Mouse (Mus musculus) adrenal gland, postnatal 36 days (tissue): ENCODE measurements around the gene Nceh1. TPM values are rescaled to one million over a fixed set of nuclear protein-coding genes. Genes with fewer than 3 reads are reported as not detected.
"Not testable (repeated sequence)": the region's sequence is repeated elsewhere in the genome, so short reads cannot be mapped to it uniquely, and the experiment has no call there.

Experiments used
- DNase-seq, 2 experiments: peaks; one replicate each; pipeline ENCODE4 v3.0.0; 2021; ENCODE audit warnings: mixed read lengths in 1 of 2
- total RNA-seq, 2 experiments: library from RNA; stranded (reverse); gene quantifications; 2 replicates each; pipeline ENCODE4 v1.2.3; 2021

Nceh1 gene
- total RNA-seq, 2 experiments from 2014 or later = 91.9 to 225 TPM

DNA sequence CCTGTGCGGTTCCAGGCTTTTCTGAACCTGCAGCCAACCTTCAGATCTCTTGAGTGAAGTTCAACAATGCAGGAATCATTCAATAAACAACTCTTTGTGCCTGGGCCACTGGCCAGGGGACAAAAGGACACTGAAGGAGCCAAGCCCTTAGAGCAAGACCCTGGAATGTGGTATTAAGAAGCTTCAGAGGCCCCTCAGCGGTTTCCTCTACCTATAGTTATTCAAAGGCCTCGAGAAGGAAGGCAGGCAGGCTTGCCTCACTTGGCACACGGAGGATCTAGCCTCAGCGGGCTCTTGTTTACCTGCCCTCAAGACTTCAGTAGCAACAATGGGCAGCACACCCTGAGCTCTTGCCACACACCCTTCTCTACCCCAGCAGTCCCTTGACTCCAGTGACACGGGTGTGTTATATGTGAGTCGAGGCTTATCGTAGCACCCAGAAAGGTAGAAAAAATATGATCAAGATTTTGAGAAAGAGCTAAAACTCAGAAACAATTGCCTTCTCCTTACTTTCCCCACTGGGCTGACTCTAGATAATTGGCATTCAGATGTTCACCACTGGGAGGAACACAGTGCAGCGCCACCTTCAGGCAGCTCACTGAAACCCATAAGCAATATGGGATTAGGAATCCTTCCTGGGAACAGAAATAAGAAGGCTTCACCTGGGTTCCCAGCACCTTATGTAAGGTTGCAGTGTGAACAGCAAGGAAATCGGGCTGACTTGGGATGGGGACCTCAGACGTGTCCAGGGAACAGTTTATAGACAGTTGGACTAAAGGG, 46.0 kb downstream of the Nceh1 start:
- peak in 1 of 2 experiments; percentile 50 for DNase-seq

DNA sequence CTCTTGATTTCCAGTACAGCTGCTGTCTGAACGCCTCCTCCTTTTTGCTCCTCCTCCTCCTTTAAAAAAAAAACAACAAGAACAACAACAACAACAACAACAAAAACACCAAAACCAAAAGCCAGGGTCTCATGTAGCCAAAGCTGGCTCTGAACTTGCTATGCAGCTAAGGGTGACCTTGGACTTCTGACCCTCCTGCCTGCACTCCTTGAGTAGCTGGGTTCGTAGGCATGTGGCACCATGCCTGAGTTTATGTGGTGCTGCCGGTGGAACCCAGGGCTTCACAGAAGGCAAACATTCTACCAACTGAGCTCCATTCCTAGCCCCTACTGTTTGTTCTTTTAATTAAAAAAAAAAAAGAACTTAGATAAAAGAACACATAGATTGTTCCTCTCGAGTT, 50.6 kb downstream of the Nceh1 start:
- no peak for DNase-seq

DNA sequence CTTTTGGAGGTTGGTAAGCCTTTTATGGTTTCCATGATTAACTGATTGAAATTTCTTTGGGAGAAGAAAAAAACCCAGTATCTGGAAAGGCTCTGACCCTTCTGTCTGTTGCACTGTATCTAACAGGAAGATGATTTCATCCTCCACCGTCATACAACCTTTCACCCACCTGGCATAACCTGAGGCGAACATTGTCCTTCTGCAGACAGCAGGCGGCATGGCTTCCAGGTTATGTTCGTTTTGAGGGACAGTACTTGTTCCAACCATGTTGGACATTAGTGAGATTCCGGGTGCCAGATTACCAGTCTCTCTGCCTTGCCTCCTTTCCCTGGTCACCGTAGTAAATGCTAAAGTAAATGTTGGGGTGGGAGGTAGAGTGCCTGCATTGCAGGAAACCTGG, 51.1 kb downstream of the Nceh1 start:
- peak in 1 of 2 experiments; percentile 35 for DNase-seq

DNA sequence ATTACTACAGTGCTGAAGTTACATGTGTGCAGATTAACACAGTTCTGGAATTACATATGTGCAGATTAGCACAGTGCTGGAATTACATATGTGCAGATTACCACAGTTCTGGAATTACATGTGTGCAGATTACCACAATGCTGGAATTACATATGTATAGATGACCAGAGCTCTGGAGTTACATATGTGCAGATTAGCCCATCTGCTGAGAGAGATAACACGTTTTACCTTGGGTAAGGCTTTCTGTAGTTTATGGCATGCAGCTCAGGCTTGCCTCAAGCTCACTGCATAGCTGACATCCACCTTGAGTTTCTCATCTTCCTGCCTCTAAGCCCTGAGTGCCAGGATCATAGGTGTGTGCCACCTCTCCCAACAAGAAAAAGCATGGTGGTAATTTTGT, 52.2 kb downstream of the Nceh1 start:
- DNase-seq = no peak

DNA sequence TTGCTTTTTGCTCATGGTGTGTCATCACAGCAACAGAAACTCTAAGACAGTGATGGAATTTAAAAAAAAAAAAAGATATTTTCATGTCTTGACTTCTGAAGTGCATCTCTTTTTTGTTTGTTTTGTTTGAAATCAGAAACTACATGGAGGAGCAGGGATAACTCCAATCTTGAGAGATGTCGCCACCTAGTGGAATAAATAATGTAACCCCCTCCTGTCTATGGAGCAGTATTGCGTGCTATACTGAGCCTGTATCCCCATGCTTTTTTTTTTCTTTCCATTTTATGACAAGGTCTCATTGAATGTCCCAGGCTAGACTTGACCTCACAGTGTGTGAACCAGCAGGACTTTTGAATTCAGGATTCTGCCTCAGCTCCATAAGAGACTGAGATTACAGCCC, 54.5 kb downstream of the Nceh1 start:
- DNase-seq = peak in 1 of 2 experiments; percentile 51

DNA sequence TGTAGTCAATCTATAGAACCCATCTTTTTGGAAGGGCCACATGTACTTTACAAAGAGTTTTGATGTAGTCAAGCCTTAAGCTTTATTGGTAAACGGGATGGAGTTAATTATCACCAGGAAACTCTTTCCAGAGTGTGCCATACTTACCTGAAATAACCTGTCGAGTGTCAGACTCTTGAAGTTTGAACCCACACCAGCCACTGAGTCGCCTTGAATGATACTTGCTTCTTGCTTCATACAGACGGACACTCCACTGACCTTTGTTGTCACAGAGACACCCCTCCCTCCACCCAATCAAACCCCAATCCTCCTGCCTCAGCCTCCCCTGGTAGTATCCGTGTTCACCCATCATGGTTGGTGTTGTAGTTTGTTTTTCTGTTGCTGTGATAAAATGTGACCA, 55.8 kb downstream of the Nceh1 start:
- DNase-seq = no peak

DNA sequence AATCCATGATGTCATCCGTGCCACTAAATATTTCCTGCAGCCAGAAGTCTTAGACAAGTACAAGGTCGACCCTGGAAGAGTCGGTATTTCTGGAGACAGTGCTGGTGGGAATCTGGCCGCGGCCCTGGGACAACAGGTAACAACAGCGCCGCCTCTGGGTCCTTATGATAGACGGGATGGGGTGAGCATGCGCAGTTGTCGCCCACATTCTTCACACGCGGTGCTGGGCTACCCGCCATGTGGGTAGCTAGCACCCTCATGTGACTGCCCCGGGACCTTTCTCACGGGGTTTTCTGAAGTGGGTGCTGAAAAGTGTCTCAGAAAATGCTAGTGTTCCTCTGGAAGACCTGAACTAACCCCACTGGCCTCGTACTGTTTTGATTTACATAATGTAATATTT, 56.8 kb downstream of the Nceh1 start:
- DNase-seq = peak; percentile 47 to 68

DNA sequence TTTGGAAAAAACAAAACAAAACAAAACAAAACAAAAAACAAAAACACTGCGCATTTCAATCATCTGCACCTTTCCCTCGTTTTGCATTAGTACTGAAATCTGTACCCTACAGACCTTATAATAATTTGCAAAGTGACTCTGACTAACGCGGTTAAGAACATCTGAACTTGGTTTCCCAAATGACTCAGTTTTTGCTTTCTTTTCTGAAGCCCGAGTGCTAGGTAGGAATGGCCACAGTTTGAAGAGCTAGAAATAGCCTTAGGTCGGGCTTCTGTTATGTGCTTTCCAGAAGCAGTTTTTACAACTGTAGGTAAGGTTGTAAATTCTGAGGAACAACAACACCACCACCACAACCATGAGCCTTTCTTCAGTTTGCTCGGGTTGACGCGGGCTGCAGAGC, 59.1 kb downstream of the Nceh1 start:
- DNase-seq = no peak

DNA sequence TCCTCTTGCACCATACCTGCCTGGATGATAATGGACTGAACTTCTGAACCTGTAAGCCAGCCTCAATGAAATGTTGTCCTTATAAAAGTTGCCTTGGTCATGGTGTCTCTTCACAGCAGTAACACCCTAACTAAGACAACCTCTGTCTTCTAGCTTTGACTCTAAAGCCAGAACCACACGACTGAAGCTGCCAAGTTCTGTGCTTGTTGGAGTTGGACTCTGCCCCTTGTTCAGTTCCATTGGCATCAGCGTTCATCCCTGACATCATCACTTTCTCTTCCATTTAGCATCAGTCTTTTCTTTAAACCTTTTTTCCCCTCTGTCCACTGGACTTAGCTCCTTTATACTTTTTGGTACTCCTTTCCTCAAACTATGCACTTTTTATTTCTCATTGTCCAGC, 63.4 kb downstream of the Nceh1 start:
- DNase-seq = no peak

DNA sequence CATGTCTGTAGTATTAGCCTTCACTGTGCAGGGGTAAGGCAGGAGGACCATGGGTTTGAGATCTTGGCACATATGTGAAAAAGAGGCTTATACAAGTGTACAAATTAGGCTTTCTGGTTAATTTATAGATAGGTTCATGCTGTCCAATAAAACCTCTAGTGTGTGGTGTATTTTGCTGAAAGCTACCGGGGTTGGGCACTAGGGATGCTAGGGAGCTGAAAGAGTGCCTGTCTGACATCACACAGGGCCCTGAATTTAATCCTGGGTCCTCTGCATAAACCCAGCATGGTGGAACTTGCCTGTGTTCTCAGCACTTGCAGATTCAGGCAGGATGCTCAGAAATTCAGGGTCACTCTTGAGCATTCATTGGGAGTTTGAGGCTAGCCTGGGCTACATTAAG, 65.0 kb downstream of the Nceh1 start:
- DNase-seq = no peak

DNA sequence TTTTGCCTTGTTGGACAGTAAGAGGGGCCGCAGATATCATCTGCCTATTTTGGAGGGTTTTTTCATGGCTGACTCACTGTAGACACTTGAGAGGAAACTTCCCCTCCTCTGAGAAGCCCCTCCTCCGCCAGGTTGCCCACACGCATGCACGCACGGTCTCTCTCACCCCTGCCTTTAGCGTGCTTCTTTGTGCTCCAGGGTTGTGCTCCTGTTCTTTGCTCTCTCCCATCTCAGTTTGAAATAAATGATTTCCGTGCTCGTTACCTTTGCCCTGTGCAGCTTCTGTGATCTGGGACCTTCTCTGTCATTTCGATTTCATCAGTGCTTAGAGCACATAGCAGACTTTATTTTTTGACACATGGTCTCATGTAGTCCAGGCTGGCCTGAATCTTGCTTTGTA, 66.3 kb downstream of the Nceh1 start:
- no peak for DNase-seq

DNA sequence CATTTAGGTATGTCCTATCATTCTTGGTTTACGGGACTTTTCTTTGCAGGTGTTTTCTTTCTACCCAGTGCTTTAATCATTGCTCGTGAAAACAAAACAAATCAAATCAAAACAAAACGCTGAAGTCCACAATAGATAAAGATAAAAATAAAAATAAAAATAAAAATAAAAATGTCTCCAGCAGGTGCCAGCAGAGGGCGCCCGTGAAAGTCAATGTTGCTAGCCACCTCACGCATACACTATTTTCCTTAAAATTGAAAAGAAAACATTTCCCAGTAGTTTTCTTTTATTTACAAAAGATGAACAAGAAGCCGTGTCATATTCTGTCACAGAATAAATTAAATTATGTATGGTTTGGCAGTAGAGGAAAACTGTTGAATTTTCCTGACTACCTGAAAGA, 68.2 kb downstream of the Nceh1 start:
- DNase-seq = peak in 1 of 2 experiments; percentile 40

DNA sequence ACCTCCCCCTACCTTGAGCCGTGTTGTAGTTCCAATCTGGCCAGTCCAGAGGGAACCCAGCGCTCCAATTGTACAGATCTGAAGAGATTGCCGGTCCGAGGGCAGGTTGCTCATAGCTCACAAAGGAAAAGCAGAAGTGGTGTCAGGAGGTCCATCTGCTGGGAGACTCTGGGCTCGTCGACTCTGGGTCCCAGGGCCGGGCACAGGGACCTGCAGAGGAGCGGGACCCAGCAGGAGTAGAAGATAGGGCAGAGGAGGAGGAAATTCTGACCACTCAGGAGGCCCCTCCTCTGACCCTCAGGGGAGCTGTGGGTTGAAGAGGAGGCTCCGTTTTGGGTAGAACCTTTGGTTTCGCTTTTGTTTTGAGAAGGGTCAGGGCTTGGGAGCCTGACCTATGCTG, 75.7 kb downstream of the Nceh1 start:
- DNase-seq = no peak

DNA sequence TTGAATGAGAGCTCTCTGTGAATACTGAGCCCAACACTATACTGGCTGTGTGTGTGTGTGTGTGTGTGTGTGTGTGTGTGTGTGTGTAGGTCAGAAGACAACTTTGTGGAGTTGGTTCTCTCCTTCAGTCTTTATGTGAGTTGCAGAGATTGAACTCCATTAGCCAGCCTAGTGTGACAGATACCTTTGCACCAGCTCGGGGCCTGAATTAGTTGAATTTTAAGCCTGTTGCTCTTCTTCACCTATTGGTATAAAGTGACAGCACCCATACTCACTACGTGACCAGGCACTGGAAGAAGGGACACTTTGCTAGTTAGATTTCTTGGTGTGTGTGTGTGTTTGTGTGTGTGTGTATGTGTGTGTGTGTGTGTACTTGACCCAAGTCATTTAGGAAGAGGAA, 77.6 kb downstream of the Nceh1 start:
- no peak for DNase-seq

DNA sequence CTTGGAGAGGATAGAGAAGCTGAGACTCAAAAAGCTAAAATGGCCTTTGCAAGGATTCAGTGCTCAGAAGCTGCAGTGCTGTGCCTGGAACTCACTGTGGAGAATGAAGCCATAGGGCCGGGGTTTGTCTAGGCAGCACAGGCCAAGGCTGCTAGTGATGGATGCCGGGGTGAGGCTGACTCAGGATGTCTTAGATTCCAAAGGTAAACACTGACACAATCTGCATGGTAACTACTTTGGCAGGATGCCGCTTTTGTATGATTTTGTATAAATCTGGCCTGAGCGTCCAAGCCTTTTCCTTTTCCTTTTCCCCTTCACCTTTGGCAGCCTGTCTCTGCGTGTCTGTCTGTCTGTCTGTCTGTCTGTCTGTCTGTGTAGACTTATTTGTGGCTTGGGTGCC, 84.6 kb downstream of the Nceh1 start:
- DNase-seq = peak in 1 of 2 experiments; percentile 33

DNA sequence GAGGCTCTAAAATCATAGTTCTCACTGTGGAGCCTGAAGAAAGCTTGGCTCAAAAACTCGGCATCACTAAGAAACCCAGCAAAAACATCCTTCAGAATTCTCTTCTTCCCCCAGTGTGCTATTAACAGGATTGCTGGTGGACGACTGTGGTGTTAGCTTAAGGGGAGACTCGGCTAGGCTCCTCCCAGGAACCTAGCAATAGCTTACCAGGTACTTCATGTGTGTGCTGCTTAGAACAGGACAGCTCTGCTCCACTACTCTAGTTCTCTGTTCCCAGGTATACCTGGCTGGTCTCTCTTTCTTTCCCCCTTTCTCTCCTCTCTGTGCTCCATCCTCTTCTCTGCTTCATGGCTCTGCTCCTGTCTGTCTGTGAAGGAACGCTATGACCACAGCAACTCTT, 85.1 kb downstream of the Nceh1 start:
- DNase-seq = no peak

DNA sequence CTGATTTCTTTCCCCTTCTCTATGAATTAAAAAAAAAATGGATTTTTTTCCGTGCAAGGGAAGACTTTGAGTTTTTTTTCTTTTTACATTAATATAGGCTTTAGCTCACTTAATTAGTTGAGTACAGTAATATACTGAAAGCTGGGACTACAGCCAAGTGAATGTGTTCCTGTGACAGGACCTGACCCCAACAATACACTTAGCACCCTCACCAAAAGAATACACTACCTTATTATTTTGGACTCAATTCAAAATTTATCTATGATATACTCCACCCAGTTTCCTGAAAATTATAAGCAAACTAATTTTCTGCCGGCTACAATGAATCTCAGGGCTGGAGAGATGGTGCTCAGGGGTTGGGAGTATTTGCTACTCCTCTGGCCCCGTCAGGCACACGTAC, 86.4 kb downstream of the Nceh1 start:
- no peak for DNase-seq

DNA sequence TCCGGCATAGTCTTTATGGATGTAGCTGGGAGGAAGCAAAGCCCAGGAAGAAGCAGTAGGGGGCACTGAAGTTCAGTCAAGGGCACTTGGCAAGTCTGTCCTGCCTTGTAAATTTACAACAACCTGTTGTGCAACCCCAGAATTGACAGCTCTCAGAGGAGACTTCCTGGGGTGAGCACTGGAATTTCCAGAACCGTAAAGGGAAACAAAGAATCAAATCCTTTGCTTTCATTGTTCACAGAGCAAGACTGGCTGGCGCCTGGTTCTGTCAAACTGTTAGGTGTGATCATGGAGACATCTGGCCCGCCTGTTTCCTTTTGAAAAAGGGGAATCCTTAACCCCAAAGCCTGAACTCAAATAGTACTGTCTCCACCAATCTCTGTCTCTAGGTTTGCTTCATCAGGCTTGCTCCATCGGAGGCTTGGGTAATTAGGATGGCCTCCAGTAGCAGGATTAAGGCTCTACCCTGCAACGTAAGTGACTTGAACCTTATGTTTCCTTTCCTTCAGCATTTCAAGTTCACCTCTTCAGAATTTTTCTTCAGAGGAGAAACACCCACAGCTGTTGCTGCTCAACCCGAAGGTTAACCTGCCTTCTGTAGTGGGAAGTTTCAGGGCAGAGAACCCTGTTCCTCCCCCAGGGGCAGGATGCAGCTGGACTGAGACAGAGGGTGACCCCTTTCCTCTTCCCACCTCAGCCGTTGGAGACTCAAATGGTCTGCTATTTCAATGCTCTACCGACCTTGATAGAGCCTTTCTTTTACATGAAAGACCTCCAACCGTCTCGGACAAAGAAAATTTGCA, 87.6 kb downstream of the Nceh1 start:
- DNase-seq = peak; percentile 62 to 70

DNA sequence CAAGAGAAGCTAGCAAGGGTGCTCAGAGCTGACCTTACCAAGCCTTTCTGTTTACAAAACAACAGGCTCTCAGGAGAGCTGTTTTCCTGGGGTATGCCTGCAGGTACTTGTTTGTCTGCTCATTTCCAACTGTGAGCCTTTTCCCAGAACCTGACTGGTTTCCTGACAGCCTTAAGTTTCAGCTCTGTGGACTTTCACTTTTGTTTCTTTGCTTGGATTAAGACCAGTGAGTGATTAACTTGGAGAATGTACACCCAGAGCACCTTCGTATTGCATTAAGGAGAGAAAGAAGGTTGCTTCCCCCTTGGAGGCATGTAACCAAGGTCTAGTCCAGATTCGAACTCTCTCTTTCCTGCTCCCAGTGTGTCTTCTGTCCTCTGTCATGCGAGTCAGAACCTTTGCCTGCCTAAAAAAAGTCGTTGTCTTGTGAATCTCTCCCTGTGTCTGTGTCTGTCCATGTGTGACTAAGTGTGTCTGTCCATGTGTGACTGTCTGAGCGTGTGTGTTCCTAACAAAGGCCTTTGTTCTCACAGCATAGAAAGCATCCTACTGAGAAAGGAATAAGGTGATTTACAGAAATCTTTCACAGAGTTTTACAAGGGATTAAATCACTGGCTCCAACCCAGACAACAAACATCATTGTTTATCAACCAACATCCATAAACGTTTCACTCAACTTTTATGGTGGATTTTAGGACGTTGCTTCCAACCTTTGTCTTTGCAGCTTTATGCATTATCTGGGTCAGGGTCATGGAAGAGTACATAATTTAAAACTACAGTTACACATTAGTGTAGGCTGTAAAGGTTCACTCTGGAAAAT, 90.4 kb downstream of the Nceh1 start:
- no peak for DNase-seq

DNA sequence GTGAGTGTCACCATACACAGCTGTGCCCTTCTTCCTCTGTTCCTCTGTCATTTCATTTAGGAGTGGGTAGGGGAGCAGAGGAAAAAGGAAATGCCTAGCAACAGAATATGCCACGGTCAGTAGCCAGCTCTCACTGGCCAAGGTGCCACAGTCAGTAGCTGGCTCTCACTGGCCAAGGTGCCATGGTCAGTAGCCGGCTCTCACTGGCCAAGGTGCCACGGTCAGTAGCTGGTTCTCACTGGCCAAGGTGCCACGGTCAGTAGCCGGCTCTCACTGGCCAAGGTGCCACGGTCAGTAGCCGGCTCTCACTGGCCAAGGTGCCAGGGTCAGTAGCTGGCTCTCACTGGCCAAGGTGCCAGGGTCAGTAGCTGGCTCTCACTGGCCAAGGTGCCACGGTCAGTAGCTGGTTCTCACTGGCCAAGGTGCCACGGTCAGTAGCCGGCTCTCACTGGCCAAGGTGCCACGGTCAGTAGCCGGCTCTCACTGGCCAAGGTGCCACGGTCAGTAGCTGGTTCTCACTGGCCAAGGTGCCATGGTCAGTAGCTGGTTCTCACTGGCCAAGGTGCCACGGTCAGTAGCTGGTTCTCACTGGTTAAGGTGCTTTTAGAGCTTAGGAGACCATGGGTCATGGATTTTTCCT, 96.6 kb downstream of the Nceh1 start:
- DNase-seq = not testable (repeated sequence)

DNA sequence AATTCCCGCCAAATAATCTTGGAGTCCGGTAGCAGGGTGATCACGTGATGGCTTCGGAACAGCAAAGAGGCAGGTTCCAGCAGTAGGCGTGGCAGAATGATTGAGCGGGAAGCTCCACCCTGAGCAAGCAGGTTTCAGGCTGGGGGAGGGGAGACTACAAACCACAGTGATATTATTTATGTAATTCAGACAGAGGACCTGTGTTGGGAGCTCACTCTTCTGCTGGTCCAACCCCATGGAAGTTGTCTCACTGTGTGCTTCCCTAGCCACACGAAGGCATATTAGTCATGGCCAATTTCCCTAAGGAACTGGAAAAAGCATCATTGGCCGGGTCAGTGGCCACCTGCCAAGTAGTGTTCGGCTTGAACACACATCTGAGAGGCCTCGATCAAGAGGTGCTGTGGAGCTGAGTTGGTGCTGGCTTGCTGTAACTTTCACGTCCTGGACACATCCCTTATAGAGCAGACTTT, 97.5 kb downstream of the Nceh1 start:
- peak; percentile 44 to 55 for DNase-seq
